Mouse (Mus musculus): ENCODE measurements at regions not wholly inside any gene's neighbourhood (a gene's known extent, or its start where the extent isn't known, plus 50 kb on each side); places are given as distances from the start of the nearest gene placed in this dataset.

DNA sequence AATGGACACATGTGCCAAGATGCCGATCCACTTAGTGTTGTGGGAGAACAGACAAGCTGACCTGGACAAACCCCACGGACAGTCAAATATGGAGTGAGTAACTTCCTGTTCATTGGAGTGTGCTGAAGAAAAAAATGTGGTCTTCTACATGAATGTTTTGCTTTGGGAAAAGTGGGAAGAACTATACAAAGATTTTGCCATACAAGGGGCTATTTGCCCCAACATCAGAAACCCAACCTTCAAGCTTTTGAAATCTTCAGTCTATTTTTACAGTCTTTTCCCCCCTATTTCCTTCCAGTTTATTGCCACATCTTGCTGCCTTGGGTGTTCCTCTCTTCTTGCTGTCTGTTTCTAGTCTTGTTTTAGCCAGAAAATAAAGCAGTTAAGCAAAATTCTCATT is 230.8 kb downstream of the Gsdmc2 start:
- TF ChIP-seq CTCF (IDR thresholded peaks at IDR 0.05; ENCODE audit: low read depth, low read length): no peak
- no peak for TF ChIP-seq POLR2A (IDR thresholded peaks at IDR 0.05; ENCODE audit: extremely low read depth, insufficient read depth, low read length)
